Mouse (Mus musculus): ENCODE measurements around the gene Dhrs7b. TPM values are rescaled to one million over a fixed set of nuclear protein-coding genes. Genes with fewer than 3 reads are reported as not detected.

The Dhrs7b gene
- polyA plus RNA-seq, 1 experiment from 2014 or later: 34.8 TPM

DNA sequence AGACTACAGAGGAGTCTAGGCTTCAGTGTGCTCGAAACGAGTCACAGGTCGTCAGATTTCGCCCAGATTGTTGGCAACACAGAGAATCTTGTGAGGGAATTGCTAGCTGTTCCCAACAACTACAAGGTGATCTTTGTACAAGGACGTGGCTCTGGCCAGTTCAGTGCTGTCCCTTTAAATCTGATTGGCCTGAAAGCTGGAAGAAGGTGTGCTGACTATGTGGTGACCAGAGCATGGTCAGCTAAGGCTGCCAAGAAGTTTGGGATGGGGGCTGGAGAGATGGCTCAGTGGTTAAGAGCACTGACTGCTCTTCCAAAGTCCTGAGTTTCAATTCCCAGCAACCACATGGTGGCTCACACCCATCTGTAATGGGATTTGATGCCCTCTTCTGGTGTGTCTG, 14.0 kb upstream of the Dhrs7b start:
- Histone ChIP-seq H3K4me1 (replicated peaks; ENCODE audit: insufficient read depth, low read length) (no peaks in the 10 kb centered on the region), H3K4me3 (replicated peaks; ENCODE audit: low read depth, low read length) (no peak overlapping the region), H3K9ac (ENCODE audit: low read depth, low read length) (no peak overlapping the region), H3K4me2 (ENCODE audit: low read length) (no peak overlapping the region), H3K27me3 (ENCODE audit: insufficient read depth, low read length) (no peaks in the 10 kb centered on the region), H3K36me3 (ENCODE audit: insufficient read depth, low read length) (no peaks in the 10 kb centered on the region), H3K9me3 (replicated peaks; ENCODE audit: low read length) (no peaks in the 10 kb centered on the region), H3K27ac (no peak overlapping the region)
- WGBS: 65% methylated on average over 5 of the region's 5 CpGs
- DNase-seq (ENCODE audit: low spot score): no peak
- TF ChIP-seq CTCF (IDR thresholded peaks at IDR 0.05; ENCODE audit: low read depth): no peak
- ATAC-seq (replicated peaks; ENCODE audit: low FRiP score, low read depth): no peak

GRCm38 (mm10) chr11:60823771-60824170, 6.7 kb upstream of the Dhrs7b start:
- Histone ChIP-seq H3K4me2 (ENCODE audit: low read length) (no peak overlapping the region), H3K27ac (no peak overlapping the region), H3K36me3 (ENCODE audit: insufficient read depth, low read length) (no peaks in the 10 kb centered on the region), H3K4me1 (replicated peaks; ENCODE audit: insufficient read depth, low read length) (no peaks in the 10 kb centered on the region), H3K9ac (ENCODE audit: low read depth, low read length) (no peak overlapping the region), H3K4me3 (replicated peaks; ENCODE audit: low read depth, low read length) (no peak overlapping the region), H3K9me3 (replicated peaks; ENCODE audit: low read length) (no peaks in the 10 kb centered on the region), H3K27me3 (ENCODE audit: insufficient read depth, low read length) (no peaks in the 10 kb centered on the region)
- 67% methylated on average over 2 of the region's 2 CpGs for WGBS
- ATAC-seq (replicated peaks; ENCODE audit: low FRiP score, low read depth) (no peak), DNase-seq (ENCODE audit: low spot score) (no peak)
- TF ChIP-seq CTCF (IDR thresholded peaks at IDR 0.05; ENCODE audit: low read depth): no peak

DNA sequence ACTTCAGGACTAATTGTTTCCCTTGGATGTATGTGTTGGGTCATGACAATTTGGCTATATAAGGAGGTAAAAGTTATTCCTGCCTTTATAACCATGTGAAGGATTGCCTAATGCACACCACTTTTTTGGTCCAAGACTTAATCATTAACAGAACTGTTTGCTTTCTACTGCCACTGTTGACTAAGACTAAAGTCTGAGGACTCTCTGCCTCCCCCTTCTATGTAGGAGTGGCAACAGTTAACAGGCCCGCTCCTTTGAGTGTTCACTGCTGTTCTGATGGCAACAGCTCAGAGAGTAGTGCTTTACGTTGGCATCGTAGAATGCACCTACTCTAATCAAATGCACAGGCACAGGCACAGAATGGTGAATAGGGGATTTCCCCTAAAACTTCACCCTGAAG, 5.2 kb upstream of the Dhrs7b start:
- no peaks in the 10 kb centered on the region for H3K27me3 ChIP-seq (ENCODE audit: insufficient read depth, low read length)
- H3K9ac ChIP-seq (ENCODE audit: low read depth, low read length): no peak overlapping the region
- H3K4me1 ChIP-seq (replicated peaks; ENCODE audit: insufficient read depth, low read length): no peaks in the 10 kb centered on the region
- TF ChIP-seq CTCF (IDR thresholded peaks at IDR 0.05; ENCODE audit: low read depth): no peak
- H3K9me3 ChIP-seq (replicated peaks; ENCODE audit: low read length): no peaks in the 10 kb centered on the region
- H3K4me2 ChIP-seq (ENCODE audit: low read length): no peak overlapping the region
- DNase-seq (ENCODE audit: low spot score) (peak; percentile 44), ATAC-seq (replicated peaks; ENCODE audit: low FRiP score, low read depth) (no peak)
- no peak overlapping the region for H3K4me3 ChIP-seq (replicated peaks; ENCODE audit: low read depth, low read length)
- WGBS: 46% methylated on average over 3 of the region's 3 CpGs
- H3K27ac ChIP-seq: no peak overlapping the region
- H3K36me3 ChIP-seq (ENCODE audit: insufficient read depth, low read length): no peaks in the 10 kb centered on the region

GRCm38 (mm10) chr11:60826700-60827099, 3.7 kb upstream of the Dhrs7b start:
- TF ChIP-seq CTCF (IDR thresholded peaks at IDR 0.05; ENCODE audit: low read depth): no peak
- WGBS: 50% methylated on average over 1 of the region's 1 CpGs
- H3K27ac ChIP-seq: no peak overlapping the region
- DNase-seq (ENCODE audit: low spot score): no peak
- no peak overlapping the region for H3K9ac ChIP-seq (ENCODE audit: low read depth, low read length)
- no peak overlapping the region for H3K4me3 ChIP-seq (replicated peaks; ENCODE audit: low read depth, low read length)
- no peaks in the 10 kb centered on the region for H3K4me1 ChIP-seq (replicated peaks; ENCODE audit: insufficient read depth, low read length)
- ATAC-seq (replicated peaks; ENCODE audit: low FRiP score, low read depth): no peak
- no peaks in the 10 kb centered on the region for H3K27me3 ChIP-seq (ENCODE audit: insufficient read depth, low read length)
- H3K9me3 ChIP-seq (replicated peaks; ENCODE audit: low read length): no peaks in the 10 kb centered on the region
- no peaks in the 10 kb centered on the region for H3K36me3 ChIP-seq (ENCODE audit: insufficient read depth, low read length)
- no peak overlapping the region for H3K4me2 ChIP-seq (ENCODE audit: low read length)

DNA sequence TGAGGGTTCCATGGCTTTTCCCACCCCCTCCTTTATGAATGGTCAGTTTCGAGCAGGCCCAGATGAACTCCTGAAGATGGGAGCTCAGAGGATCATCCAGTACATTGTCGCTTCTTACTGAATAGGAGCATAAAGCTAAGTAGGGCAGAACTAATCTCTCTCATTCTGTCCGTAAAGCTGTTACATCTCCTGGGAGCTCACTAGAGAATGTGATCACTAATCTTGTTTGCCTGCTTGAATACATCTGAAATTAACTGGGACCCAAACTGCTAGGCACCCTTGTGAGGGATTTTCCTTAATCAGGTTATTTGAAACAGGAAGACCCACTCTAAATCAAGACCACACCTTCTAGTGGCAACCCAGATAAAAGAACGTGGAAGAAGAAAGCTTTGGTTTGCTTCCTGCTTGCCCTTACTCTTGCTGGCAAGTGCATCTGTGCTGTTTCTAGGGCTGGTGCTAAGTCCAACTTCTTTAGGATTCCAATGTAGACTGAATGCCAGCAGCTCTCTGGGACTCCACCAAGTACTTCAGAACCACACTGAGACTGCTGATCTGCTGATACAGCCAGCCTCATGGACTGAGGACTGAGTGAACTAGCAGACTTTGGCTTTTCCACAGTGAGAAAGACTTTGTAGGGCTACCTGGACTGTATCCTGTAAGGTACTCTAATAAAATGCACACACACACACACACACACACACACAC, 3.0 kb upstream of the Dhrs7b start:
- Histone ChIP-seq H3K4me2 (ENCODE audit: low read length) (no peak overlapping the region), H3K27ac (no peak overlapping the region), H3K27me3 (ENCODE audit: insufficient read depth, low read length) (no peaks in the 10 kb centered on the region), H3K9me3 (replicated peaks; ENCODE audit: low read length) (no peaks in the 10 kb centered on the region), H3K9ac (ENCODE audit: low read depth, low read length) (no peak overlapping the region), H3K4me3 (replicated peaks; ENCODE audit: low read depth, low read length) (no peak overlapping the region), H3K4me1 (replicated peaks; ENCODE audit: insufficient read depth, low read length) (no peaks in the 10 kb centered on the region), H3K36me3 (ENCODE audit: insufficient read depth, low read length) (no peaks in the 10 kb centered on the region)
- 65% methylated on average over 4 of the region's 4 CpGs for WGBS
- no peak for TF ChIP-seq CTCF (IDR thresholded peaks at IDR 0.05; ENCODE audit: low read depth)
- DNase-seq (ENCODE audit: low spot score) (no peak), ATAC-seq (replicated peaks; ENCODE audit: low FRiP score, low read depth) (no peak)

DNA sequence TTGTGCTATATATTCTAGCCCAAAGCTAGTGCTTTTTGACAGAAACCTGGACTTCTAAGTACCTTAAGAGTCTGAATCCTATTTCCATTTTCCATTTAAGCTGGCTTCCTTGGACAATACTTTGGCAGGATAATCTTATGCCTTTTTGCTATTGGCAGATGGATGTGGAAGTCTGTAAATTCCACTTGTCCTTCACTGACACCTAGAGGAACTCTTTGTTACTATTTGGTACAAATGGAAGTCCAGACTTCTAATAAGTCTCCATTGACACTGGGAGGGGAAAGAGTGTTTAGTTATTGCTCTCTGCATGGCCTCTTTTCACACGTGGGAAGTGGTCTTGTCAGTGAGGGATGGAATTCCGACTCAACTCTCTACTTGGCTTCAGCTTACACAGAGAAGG, 1.5 kb upstream of the Dhrs7b start:
- DNase-seq (ENCODE audit: low spot score) (peak; percentile 61), ATAC-seq (replicated peaks; ENCODE audit: low FRiP score, low read depth) (no peak)
- H3K4me2 ChIP-seq (ENCODE audit: low read length): no peak overlapping the region
- no peak overlapping the region for H3K4me3 ChIP-seq (replicated peaks; ENCODE audit: low read depth, low read length)
- H3K36me3 ChIP-seq (ENCODE audit: insufficient read depth, low read length): no peaks in the 10 kb centered on the region
- no peaks in the 10 kb centered on the region for H3K9me3 ChIP-seq (replicated peaks; ENCODE audit: low read length)
- H3K27me3 ChIP-seq (ENCODE audit: insufficient read depth, low read length): no peaks in the 10 kb centered on the region
- no peaks in the 10 kb centered on the region for H3K4me1 ChIP-seq (replicated peaks; ENCODE audit: insufficient read depth, low read length)
- no peak overlapping the region for H3K27ac ChIP-seq
- no peak overlapping the region for H3K9ac ChIP-seq (ENCODE audit: low read depth, low read length)
- WGBS: 23% methylated on average over 2 of the region's 2 CpGs
- TF ChIP-seq CTCF (IDR thresholded peaks at IDR 0.05; ENCODE audit: low read depth): peak; percentile 64; the same call in 1 of the 2 replicates

- Histone ChIP-seq H3K4me3 (replicated peaks; ENCODE audit: low read depth, low read length) (no peak overlapping the region), H3K4me1 (replicated peaks; ENCODE audit: insufficient read depth, low read length) (no peaks in the 10 kb centered on the region), H3K36me3 (ENCODE audit: insufficient read depth, low read length) (no peaks in the 10 kb centered on the region), H3K9ac (ENCODE audit: low read depth, low read length) (no peak overlapping the region), H3K9me3 (replicated peaks; ENCODE audit: low read length) (no peaks in the 10 kb centered on the region), H3K27ac (no peak overlapping the region), H3K27me3 (ENCODE audit: insufficient read depth, low read length) (no peaks in the 10 kb centered on the region), H3K4me2 (ENCODE audit: low read length) (no peak overlapping the region)
- no peak for TF ChIP-seq CTCF (IDR thresholded peaks at IDR 0.05; ENCODE audit: low read depth)
- no peak for DNase-seq (ENCODE audit: low spot score)
- no peak for ATAC-seq (replicated peaks; ENCODE audit: low FRiP score, low read depth)
- WGBS: 98% methylated on average over 6 of the region's 6 CpGs
Measured at GRCm38 (mm10) chr11:60836897-60837296, 6.5 kb downstream of the Dhrs7b start.

All from kidney, postnatal 0 days (tissue).